Mouse (Mus musculus): Measurements from ENCODE around the gene Dpm3. TPM values are rescaled to one million over a fixed set of nuclear protein-coding genes. Genes with fewer than 3 reads are reported as not detected.

Gene Dpm3
- polyA plus RNA-seq, 1 experiment = 228 TPM

DNA sequence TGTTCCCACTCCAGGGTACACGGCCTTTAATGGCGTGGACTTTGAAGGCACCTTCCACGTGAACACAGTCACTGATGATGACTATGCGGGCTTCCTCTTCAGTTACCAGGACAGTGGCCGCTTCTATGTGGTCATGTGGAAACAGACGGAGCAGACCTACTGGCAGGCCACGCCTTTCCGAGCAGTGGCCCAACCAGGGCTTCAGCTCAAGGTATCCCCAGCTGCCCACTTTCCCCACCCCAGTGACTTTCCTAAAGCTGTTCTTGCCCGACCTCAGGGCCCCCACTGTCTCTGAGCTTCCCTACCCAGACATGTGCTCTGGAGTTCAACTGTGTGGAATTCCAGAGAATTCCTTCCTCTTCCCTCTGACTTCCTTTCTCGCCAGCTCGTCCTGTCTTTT, 34.4 kb upstream of the Dpm3 start:
- Histone ChIP-seq H3K27me3 (ENCODE audit: control insufficient read depth, insufficient read depth, insufficient read length) (no peaks in the 10 kb centered on the region), H3K4me3 (ENCODE audit: insufficient read depth, poor library complexity, severe bottlenecking) (no peak overlapping the region), H3ac (ENCODE audit: control insufficient read depth, insufficient read length, low read depth) (no peak overlapping the region), H3K79me3 (ENCODE audit: low read depth) (no peaks in the 10 kb centered on the region), H3K36me3 (ENCODE audit: control insufficient read depth, insufficient read depth) (no peaks in the 10 kb centered on the region), H3K79me2 (ENCODE audit: control insufficient read depth, insufficient read depth) (no peaks in the 10 kb centered on the region)
- TF ChIP-seq MYOD1 (IDR thresholded peaks at IDR 0.05; ENCODE audit: control insufficient read depth, insufficient read length, low read depth) = no peak
- no peak for TF ChIP-seq FOSL1 (IDR thresholded peaks at IDR 0.05; ENCODE audit: insufficient read depth, low read length, poor library complexity, severe bottlenecking)
- TF ChIP-seq CEBPB (IDR thresholded peaks at IDR 0.05; ENCODE audit: low read depth) = no peak
- no peak for TF ChIP-seq MYOG (IDR thresholded peaks at IDR 0.05; ENCODE audit: control insufficient read depth, extremely low read depth, insufficient read length)
- TF ChIP-seq CTCF (IDR thresholded peaks at IDR 0.05; ENCODE audit: control insufficient read depth, insufficient read depth, insufficient read length) = no peak
- no peak for TF ChIP-seq MAX (IDR thresholded peaks at IDR 0.05)
- TF ChIP-seq USF1 (IDR thresholded peaks at IDR 0.05; ENCODE audit: low read depth) = no peak

DNA sequence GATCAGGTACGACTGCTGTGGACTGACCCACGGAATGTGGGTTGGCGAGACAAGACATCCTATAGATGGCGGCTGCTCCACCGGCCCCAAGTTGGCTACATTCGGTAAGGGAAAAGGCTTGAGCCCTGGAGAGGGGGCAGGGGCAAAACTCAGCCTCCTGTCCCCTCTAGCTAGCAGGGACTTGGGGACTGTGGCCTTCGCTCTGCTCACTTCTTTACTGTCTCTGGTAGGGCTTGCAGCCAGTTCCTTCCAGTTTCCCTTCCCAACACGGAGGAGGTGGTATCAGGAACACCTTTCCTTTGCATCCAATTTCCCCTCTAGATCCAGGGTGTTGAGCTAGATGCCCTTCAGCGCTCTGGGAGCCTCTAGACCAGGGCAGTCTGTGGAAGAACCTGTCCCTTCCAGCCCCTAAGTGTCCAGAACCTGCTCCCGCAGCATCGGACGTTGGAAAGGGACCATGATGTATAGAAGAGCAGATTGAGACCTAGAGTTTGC, 33.8 kb upstream of the Dpm3 start:
- no peaks in the 10 kb centered on the region for H3K36me3 ChIP-seq (ENCODE audit: control insufficient read depth, insufficient read depth)
- H3K79me2 ChIP-seq (ENCODE audit: control insufficient read depth, insufficient read depth) = no peaks in the 10 kb centered on the region
- H3ac ChIP-seq (ENCODE audit: control insufficient read depth, insufficient read length, low read depth) = no peak overlapping the region
- H3K4me3 ChIP-seq (ENCODE audit: insufficient read depth, poor library complexity, severe bottlenecking) = no peak overlapping the region
- H3K79me3 ChIP-seq (ENCODE audit: low read depth) = no peaks in the 10 kb centered on the region
- TF ChIP-seq MYOD1 (IDR thresholded peaks at IDR 0.05; ENCODE audit: control insufficient read depth, insufficient read length, low read depth) (no peak), CEBPB (IDR thresholded peaks at IDR 0.05; ENCODE audit: low read depth) (no peak)
- H3K27me3 ChIP-seq (ENCODE audit: control insufficient read depth, insufficient read depth, insufficient read length) = no peaks in the 10 kb centered on the region

DNA sequence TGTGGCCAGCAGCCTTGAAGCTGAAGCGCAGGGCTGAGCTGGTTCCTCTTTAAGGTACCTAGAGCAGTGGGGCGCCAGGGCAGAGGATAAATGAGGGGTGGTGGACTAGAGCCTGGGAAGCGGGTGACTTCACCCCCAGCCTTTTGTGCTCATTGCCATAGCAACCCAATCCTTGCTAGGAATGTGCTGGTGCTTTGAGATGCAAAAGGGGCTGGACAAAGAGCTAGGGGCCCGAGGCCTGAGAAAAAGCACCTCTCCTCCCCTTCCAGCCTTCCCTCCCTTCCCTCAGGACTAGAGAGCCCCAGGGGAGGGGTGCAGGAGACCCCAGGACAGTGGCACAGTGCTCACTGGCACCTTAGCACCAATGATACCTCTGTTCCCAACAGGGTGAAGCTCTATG, 33.2 kb upstream of the Dpm3 start:
- H3K36me3 ChIP-seq (ENCODE audit: control insufficient read depth, insufficient read depth) = no peaks in the 10 kb centered on the region
- no peak overlapping the region for H3K4me3 ChIP-seq (ENCODE audit: insufficient read depth, poor library complexity, severe bottlenecking)
- TF ChIP-seq CTCF (IDR thresholded peaks at IDR 0.05; ENCODE audit: control insufficient read depth, insufficient read depth, insufficient read length) = no peak
- TF ChIP-seq MAX (IDR thresholded peaks at IDR 0.05) = no peak
- TF ChIP-seq USF1 (IDR thresholded peaks at IDR 0.05; ENCODE audit: low read depth) = no peak
- no peaks in the 10 kb centered on the region for H3K79me2 ChIP-seq (ENCODE audit: control insufficient read depth, insufficient read depth)
- H3ac ChIP-seq (ENCODE audit: control insufficient read depth, insufficient read length, low read depth) = no peak overlapping the region
- no peaks in the 10 kb centered on the region for H3K79me3 ChIP-seq (ENCODE audit: low read depth)
- no peaks in the 10 kb centered on the region for H3K27me3 ChIP-seq (ENCODE audit: control insufficient read depth, insufficient read depth, insufficient read length)

DNA sequence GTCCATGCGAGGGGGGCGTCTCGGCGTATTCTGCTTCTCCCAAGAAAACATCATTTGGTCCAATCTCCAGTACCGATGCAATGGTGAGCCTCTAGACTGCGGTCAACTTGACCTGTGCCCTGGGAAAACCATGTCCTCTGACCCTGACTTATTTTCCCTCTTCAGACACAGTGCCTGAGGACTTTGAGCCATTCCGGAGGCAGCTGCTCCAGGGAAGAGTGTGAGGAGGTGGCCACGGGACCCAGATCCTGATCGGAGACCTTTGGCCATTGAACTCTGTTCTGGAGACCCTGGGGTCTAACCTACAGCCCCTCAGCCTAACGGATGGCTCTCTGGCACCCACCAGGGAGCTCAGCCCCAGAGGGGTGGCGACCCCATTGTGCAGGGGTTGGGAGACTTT, 32.8 kb upstream of the Dpm3 start:
- H3K27me3 ChIP-seq (ENCODE audit: control insufficient read depth, insufficient read depth, insufficient read length) = no peaks in the 10 kb centered on the region
- no peaks in the 10 kb centered on the region for H3K79me2 ChIP-seq (ENCODE audit: control insufficient read depth, insufficient read depth)
- H3K36me3 ChIP-seq (ENCODE audit: control insufficient read depth, insufficient read depth) = no peaks in the 10 kb centered on the region
- H3K79me3 ChIP-seq (ENCODE audit: low read depth) = no peaks in the 10 kb centered on the region
- no peak overlapping the region for H3K4me3 ChIP-seq (ENCODE audit: insufficient read depth, poor library complexity, severe bottlenecking)
- TF ChIP-seq CTCF (IDR thresholded peaks at IDR 0.05; ENCODE audit: control insufficient read depth, insufficient read depth, insufficient read length) (no peak), MAX (IDR thresholded peaks at IDR 0.05) (no peak), FOSL1 (IDR thresholded peaks at IDR 0.05; ENCODE audit: insufficient read depth, low read length, poor library complexity, severe bottlenecking) (no peak), MYOG (IDR thresholded peaks at IDR 0.05; ENCODE audit: control insufficient read depth, extremely low read depth, insufficient read length) (no peak), MYOD1 (IDR thresholded peaks at IDR 0.05; ENCODE audit: control insufficient read depth, insufficient read length, low read depth) (no peak), USF1 (IDR thresholded peaks at IDR 0.05; ENCODE audit: low read depth) (no peak), CEBPB (IDR thresholded peaks at IDR 0.05; ENCODE audit: low read depth) (no peak)
- no peak overlapping the region for H3ac ChIP-seq (ENCODE audit: control insufficient read depth, insufficient read length, low read depth)

DNA sequence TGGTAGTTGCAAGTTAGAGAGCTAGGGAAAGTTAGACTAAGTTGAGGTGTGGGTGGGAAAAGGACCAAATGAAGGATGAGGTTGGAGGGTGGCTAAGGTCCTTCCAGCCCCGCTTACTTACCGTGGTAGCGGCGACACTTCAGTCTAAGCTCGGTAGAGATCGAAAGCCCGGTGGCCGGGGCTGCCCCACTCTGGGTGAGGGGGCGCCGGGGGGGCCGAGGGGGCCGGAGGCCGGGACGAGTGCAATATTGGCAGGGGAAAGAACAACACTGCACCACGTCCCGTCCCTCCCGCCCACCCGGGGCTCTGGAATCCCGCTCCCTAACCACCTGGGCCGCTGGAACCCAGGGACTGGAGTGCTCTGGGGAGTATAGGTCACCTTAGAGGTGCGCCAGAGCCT, 32.3 kb upstream of the Dpm3 start, which contains the start of gene Mtx1:
TSS of gene Mtx1 (minus strand) at position 189 of the 400 bp plus-strand sequence.
- no peak for TF ChIP-seq MYOG (IDR thresholded peaks at IDR 0.05; ENCODE audit: control insufficient read depth, extremely low read depth, insufficient read length)
- TF ChIP-seq FOSL1 (IDR thresholded peaks at IDR 0.05; ENCODE audit: insufficient read depth, low read length, poor library complexity, severe bottlenecking) = no peak
- TF ChIP-seq CEBPB (IDR thresholded peaks at IDR 0.05; ENCODE audit: low read depth) = no peak
- TF ChIP-seq MAX (IDR thresholded peaks at IDR 0.05) = no peak
- no peak for TF ChIP-seq USF1 (IDR thresholded peaks at IDR 0.05; ENCODE audit: low read depth)
- no peak for TF ChIP-seq CTCF (IDR thresholded peaks at IDR 0.05; ENCODE audit: control insufficient read depth, insufficient read depth, insufficient read length)
- no peak for TF ChIP-seq MYOD1 (IDR thresholded peaks at IDR 0.05; ENCODE audit: control insufficient read depth, insufficient read length, low read depth)
- Histone ChIP-seq H3K79me3 (ENCODE audit: low read depth) (no peaks in the 10 kb centered on the region), H3K79me2 (ENCODE audit: control insufficient read depth, insufficient read depth) (no peaks in the 10 kb centered on the region), H3K36me3 (ENCODE audit: control insufficient read depth, insufficient read depth) (no peaks in the 10 kb centered on the region), H3K27me3 (ENCODE audit: control insufficient read depth, insufficient read depth, insufficient read length) (no peaks in the 10 kb centered on the region), H3K4me3 (ENCODE audit: insufficient read depth, poor library complexity, severe bottlenecking) (no peak within 1 kb of the TSS), H3ac (ENCODE audit: control insufficient read depth, insufficient read length, low read depth) (no peak within 1 kb of the TSS)

DNA sequence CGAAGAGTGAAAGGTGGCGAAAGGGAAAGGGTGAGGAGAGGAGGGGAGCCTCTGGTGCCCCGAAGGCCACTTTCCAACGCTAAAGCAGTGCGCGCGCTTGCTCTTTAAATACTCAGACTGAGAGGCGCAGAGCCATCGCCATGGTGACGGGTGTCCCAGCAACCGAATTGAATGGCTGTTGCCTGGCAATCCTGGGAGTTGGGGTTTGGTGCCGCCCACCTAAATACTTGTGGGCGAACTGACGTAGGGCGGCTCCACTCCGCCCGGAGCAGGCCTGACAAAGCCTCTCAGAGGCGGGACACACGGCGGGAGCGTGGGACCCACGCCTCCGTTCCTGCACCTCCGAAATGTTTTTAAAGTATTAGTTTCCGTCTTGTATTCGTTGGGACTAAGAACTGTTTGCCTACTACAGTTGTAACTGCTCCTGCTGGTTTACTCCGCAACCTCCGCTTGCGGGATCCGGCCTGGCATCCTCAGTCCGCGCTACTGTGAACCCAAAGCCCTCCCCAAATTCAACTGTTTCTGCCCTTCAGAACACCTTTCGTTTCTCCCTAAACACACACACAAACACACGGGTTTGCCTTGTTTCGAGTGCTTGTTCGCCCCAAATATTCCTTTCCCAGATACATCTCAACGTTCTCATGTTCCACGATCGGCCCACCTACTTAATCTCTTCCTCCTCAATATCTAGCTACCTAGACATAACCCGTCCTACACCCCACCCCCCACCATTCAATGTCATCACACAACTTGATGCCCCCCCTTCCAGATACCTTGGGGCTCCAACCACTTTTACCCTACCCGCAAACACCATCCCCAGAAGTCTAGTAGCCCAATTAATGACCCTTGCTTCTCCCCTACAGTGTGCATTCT, 31.6 kb upstream of the Dpm3 start:
- no peak for TF ChIP-seq CTCF (IDR thresholded peaks at IDR 0.05; ENCODE audit: control insufficient read depth, insufficient read depth, insufficient read length)
- no peak for TF ChIP-seq MYOD1 (IDR thresholded peaks at IDR 0.05; ENCODE audit: control insufficient read depth, insufficient read length, low read depth)
- no peak for TF ChIP-seq FOSL1 (IDR thresholded peaks at IDR 0.05; ENCODE audit: insufficient read depth, low read length, poor library complexity, severe bottlenecking)
- TF ChIP-seq MAX (IDR thresholded peaks at IDR 0.05) = no peak
- TF ChIP-seq CEBPB (IDR thresholded peaks at IDR 0.05; ENCODE audit: low read depth) = no peak
- no peak for TF ChIP-seq MYOG (IDR thresholded peaks at IDR 0.05; ENCODE audit: control insufficient read depth, extremely low read depth, insufficient read length)
- no peak for TF ChIP-seq USF1 (IDR thresholded peaks at IDR 0.05; ENCODE audit: low read depth)
- H3K79me3 ChIP-seq (ENCODE audit: low read depth) = no peaks in the 10 kb centered on the region
- no peaks in the 10 kb centered on the region for H3K36me3 ChIP-seq (ENCODE audit: control insufficient read depth, insufficient read depth)
- no peaks in the 10 kb centered on the region for H3K79me2 ChIP-seq (ENCODE audit: control insufficient read depth, insufficient read depth)
- no peaks in the 10 kb centered on the region for H3K27me3 ChIP-seq (ENCODE audit: control insufficient read depth, insufficient read depth, insufficient read length)
- H3ac ChIP-seq (ENCODE audit: control insufficient read depth, insufficient read length, low read depth) = no peak overlapping the region
- H3K4me3 ChIP-seq (ENCODE audit: insufficient read depth, poor library complexity, severe bottlenecking) = no peak overlapping the region
